Mouse (Mus musculus) embryo, embryonic 10.5 days (tissue): ENCODE measurements around the gene Rarg.

Experiments used
- DNase-seq: peaks from one replicate; pipeline ENCODE4 v3.0.0-alpha.2; 2015; ENCODE audit warnings: low spot score

The Rarg gene

DNA sequence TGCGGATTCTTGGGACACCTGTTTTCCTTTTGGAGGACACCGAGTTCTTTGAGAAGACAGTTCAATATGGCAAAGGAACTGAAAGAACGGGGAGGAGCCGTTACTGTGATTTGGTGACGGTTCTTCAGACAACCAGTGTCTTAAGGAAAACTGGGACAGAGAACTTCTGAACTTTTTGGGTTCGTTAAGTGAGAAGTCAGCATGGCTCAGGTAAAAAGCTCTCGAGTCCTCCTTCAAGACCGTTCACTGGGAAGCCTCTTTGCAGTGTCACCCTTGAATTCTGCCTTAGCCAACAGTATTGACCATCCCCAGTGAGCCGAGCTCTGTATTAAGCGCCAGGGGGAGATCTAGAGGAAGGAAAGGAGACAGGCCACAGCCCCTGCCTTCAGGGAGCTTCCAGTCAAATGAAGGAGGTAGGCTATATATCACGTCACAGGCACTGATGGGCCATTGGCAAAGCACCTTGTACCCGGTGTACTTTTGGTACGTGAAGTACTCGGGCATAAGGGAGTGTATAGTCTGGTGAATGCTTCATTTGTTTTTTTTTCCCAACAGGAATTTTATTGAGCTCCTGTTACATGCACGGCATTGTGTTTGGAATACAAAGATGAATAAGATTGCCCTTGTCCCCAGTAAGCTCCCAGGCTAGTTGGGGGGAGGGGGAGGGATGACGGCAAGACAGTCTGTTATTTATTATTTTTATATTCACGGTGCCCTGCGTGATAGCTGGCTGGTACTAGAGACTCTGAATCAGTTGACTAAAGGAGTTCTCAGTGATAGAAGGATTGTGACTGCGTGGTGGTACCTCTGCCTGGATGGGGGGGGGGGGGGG lies 52.4 kb downstream of the Rarg start, which contains the start of gene Csad:
Csad (minus strand) TSS at position 51 of the 832 bp plus-strand sequence.
- DNase-seq = no peak

DNA sequence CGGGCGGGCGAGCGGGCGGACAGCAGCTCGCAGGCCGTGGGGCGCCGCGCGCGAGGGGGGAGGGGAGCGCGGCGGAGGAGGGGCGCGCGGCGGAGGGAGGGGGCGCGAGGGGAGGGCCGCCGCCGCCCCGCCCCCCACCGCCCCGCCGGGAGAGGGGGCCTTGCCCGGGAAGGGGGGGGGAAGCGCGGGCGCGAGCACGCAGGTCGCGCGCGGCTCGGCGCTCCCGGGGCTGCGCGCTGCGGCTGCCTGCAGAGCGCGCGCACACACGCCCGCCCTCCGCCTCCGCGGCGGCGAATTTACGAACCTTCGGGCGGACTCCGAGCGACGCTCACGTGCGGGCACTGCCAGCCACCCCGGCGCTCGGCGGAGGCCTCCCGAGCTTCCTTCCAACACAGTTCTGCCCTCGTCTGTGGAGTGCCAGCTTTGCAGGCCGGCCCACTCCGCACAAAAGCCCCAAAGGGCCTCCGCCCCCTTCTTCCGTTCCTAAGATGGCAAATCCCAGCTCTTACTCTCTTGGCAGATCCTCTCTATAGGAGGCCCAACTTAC lies 53.4 kb downstream of the Rarg start:
- peak; percentile 75 for DNase-seq

- DNase-seq = peak; percentile 96
Observed at GRCm38 (mm10) chr15:102202971-102203834, 54.1 kb downstream of the Rarg start, which contains the start of gene Zfp740. Zfp740 (plus strand) TSS chr15:102203249.

DNA sequence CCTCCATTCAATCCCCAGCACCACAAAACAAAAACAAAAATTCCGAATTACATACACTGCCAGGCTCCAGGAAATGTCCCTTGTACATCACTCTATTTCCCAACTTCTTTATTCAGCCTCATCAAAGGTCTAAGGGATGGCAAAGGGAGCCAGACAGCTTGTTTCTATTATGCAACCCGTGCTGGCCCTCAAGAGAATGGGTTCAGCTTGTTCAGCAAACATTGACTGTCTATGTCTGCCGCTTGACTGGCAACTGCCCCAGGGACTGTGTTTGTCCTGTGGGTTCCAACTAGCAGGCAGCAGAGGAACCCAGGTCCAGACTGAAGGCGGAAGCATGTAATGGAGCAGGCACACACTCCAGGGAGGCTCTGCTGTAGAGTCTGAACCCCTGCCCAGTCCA lies 58.5 kb downstream of the Rarg start:
- no peak for DNase-seq

DNA sequence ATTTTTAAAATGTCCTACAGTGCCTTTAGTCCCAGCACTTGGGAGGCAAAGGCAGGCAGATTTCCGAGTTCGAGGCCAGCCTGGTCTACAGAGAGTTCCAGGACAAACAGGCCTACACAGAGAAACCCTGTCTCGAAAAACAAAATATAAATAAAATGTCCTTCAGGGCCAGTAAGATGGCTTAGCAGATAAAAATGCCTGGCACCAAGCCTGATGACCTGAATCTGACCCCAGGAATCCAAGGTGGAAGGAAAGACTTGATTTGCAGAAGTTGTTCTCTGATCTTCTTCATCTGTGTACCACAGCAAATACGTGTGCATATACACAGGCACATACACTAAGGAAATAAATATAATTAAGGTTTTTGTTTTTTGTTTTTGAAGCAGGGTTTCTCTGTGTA lies 61.9 kb downstream of the Rarg start:
- no peak for DNase-seq

GRCm38 (mm10) chr15:102194439-102194838 lies 62.9 kb downstream of the Rarg start:
- no peak for DNase-seq

DNA sequence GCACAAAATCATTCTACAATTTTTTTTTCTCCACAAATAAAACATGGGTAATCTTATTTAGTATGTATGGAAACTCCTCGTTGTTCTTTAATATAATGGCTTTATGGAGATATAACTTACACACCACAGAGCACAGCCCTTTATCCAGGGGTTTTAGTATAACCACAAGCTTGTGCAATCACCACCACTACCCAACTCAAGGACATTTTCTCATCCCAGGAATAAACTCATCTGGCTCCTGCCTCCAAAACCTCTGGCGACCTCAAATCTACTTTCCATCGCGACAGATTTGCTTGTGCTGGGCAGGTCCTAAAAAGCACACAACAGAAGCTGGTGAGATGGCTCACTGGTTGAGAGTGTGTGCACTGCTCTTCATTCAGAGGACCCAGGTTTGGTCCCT lies 63.7 kb downstream of the Rarg start:
- DNase-seq = no peak

GRCm38 (mm10) chr15:102192820-102193386 lies 64.4 kb downstream of the Rarg start:
- no peak for DNase-seq

DNA sequence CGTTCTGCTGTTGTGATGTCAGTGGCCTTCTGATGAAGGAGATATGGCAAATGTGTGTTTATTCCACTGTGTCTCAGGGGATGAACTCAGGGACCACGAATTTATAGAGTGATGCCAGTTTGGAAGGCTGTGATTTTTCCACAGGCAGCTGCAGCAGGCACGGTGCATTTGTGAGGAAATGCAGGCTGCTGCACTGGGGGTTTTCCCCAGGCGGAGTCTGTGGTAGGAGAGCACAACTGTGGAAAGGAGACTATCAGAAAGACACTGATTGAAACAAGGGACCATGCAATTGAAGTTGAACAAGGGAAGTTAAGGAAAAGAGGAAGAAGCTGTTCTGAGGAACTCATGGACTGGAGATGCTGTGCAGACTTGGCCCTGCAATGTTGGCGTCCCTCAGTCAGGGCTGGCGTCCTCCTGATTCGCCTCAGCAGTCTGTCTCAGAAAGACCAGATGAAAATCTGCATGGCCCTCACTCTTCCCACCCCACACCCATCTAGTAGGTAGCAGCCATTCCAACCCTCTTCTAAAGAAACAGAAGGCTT lies 65.0 kb downstream of the Rarg start:
- DNase-seq = no peak

DNA sequence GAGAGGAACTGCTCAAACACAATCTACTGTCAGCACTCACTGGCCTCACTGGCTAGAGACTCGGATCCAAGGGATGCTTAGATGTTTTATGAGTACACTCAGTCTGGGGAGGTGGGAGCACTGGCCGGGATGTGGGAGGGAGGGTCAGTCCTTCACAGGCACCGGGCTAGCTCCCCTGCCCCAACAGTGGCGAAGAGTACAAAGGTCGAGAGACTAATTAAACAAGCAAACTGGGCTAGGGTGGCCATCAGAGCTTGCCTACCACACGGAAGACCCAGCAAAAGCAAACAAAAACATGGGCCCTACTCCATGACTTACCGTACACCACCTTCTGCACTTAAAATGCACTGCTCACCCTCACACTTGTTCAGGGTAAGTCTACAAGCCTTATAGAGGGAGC lies 65.6 kb downstream of the Rarg start:
- DNase-seq = no peak

- no peak for DNase-seq
Observed at GRCm38 (mm10) chr15:102188883-102189282, 68.4 kb downstream of the Rarg start.

GRCm38 (mm10) chr15:102188096-102188495 lies 69.2 kb downstream of the Rarg start:
- no peak for DNase-seq

- no peak for DNase-seq
Observed at GRCm38 (mm10) chr15:102186239-102186638, 71.1 kb downstream of the Rarg start.
